Mouse (Mus musculus): ENCODE measurements at regions not wholly inside any gene's neighbourhood (a gene's known extent, or its start where the extent isn't known, plus 50 kb on each side); places are given as distances from the start of the nearest gene placed in this dataset.

DNA sequence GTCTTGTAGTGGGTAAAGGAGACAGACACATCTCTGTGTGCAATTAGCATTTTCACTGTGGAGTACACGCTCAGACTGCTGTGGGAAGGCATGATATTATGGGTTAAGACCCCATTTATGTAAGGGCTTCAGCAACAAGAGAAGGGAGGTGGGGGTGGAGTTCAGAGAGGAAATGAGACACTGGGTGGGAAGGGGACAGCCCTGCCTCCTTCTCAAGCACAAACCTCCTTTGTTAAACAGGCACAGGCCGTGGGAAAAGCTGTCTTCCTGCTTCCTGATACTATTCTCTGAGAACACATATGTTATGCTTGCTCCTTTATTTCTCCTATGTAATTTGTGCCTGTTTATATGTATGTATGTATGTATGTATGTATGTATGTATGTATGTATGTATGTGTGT, 237.4 kb upstream of the Cxcr4 start:
- H3K27ac ChIP-seq (ENCODE audit: low read depth), result no peak overlapping the region
- peaks cover 18% of the 10 kb centered on the region for H3K4me1 ChIP-seq (ENCODE audit: insufficient read depth)
- no peaks in the 10 kb centered on the region for H3K27me3 ChIP-seq (ENCODE audit: insufficient read depth, low read length)
- no peak for ATAC-seq
- no peaks in the 10 kb centered on the region for H3K9me3 ChIP-seq (ENCODE audit: low read length)
- no peak overlapping the region for H3K4me2 ChIP-seq (ENCODE audit: low read depth, low read length)
- H3K36me3 ChIP-seq (replicated peaks; ENCODE audit: insufficient read depth, low read length), result no peaks in the 10 kb centered on the region
- no peak for DNase-seq
- H3K4me3 ChIP-seq (ENCODE audit: low read depth, low read length), result no peak overlapping the region
- no peak overlapping the region for H3K9ac ChIP-seq (replicated peaks)
- TF ChIP-seq CTCF (IDR thresholded peaks at IDR 0.05; ENCODE audit: low read depth) (no peak), EP300 (IDR thresholded peaks at IDR 0.05; ENCODE audit: low read depth) (no peak)
- 45% methylated on average over 2 of the region's 2 CpGs for WGBS (ENCODE audit: insufficient replicate concordance)

DNA sequence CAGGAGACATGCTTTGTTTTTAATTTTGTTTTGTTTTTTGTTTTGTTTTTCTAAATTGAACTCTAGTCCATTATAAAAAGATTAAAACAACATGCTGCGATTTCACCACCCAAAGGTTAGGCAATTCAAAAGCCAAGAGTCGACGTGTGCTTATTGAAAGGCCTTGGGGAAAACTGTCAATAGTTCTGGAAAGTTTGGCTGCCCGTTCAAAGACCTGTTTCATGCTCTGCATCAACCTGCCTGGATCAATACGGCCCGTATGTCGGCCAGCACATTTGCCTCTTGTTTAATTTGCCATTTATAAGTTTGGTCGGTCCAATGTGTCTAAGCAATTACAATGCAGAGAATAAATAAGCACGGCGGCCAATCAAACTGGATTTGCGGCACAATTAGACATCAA, 234.3 kb upstream of the Cxcr4 start:
- Histone ChIP-seq H3K9me3 (ENCODE audit: low read length) (no peaks in the 10 kb centered on the region), H3K4me2 (ENCODE audit: low read depth, low read length) (no peak overlapping the region), H3K36me3 (replicated peaks; ENCODE audit: insufficient read depth, low read length) (no peaks in the 10 kb centered on the region), H3K9ac (replicated peaks) (no peak overlapping the region), H3K4me3 (ENCODE audit: low read depth, low read length) (no peak overlapping the region), H3K27me3 (ENCODE audit: insufficient read depth, low read length) (no peaks in the 10 kb centered on the region), H3K4me1 (ENCODE audit: insufficient read depth) (peaks cover 14% of the 10 kb centered on the region), H3K27ac (ENCODE audit: low read depth) (peak overlapping the region; percentile 65)
- TF ChIP-seq EP300 (IDR thresholded peaks at IDR 0.05; ENCODE audit: low read depth) (no peak), CTCF (IDR thresholded peaks at IDR 0.05; ENCODE audit: low read depth) (no peak)
- ATAC-seq (peak; percentile 66), DNase-seq (no peak)
- 75% methylated on average over 11 of the region's 11 CpGs for WGBS (ENCODE audit: insufficient replicate concordance)

- H3K36me3 ChIP-seq (replicated peaks; ENCODE audit: insufficient read depth, low read length), result no peaks in the 10 kb centered on the region
- no peak for ATAC-seq
- 37% methylated on average over 11 of the region's 11 CpGs for WGBS (ENCODE audit: insufficient replicate concordance)
- TF ChIP-seq CTCF (IDR thresholded peaks at IDR 0.05; ENCODE audit: low read depth) (no peak), EP300 (IDR thresholded peaks at IDR 0.05; ENCODE audit: low read depth) (no peak)
- no peak overlapping the region for H3K4me3 ChIP-seq (ENCODE audit: low read depth, low read length)
- no peak overlapping the region for H3K9ac ChIP-seq (replicated peaks)
- H3K9me3 ChIP-seq (ENCODE audit: low read length), result 0 out of 2 replicates have a peak, but pooled peaks cover 3% of the 10 kb centered on the region
- no peak overlapping the region for H3K4me2 ChIP-seq (ENCODE audit: low read depth, low read length)
- no peaks in the 10 kb centered on the region for H3K27me3 ChIP-seq (ENCODE audit: insufficient read depth, low read length)
- no peak overlapping the region for H3K27ac ChIP-seq (ENCODE audit: low read depth)
- H3K4me1 ChIP-seq (ENCODE audit: insufficient read depth), result peaks cover 14% of the 10 kb centered on the region
- DNase-seq, result no peak
These were observed 233.0 kb upstream of the Cxcr4 start for GRCm38 (mm10) chr1:128824916-128825683.

- DNase-seq (peak; percentile 79), ATAC-seq (peak; percentile 38; the same call in 1 of the 2 replicates)
- peaks cover 14% of the 10 kb centered on the region for H3K4me1 ChIP-seq (ENCODE audit: insufficient read depth)
- H3K27me3 ChIP-seq (ENCODE audit: insufficient read depth, low read length), result no peaks in the 10 kb centered on the region
- no peaks in the 10 kb centered on the region for H3K36me3 ChIP-seq (replicated peaks; ENCODE audit: insufficient read depth, low read length)
- TF ChIP-seq EP300 (IDR thresholded peaks at IDR 0.05; ENCODE audit: low read depth) (no peak), CTCF (IDR thresholded peaks at IDR 0.05; ENCODE audit: low read depth) (peak; percentile 87)
- H3K27ac ChIP-seq (ENCODE audit: low read depth), result no peak overlapping the region
- no peak overlapping the region for H3K4me3 ChIP-seq (ENCODE audit: low read depth, low read length)
- H3K9me3 ChIP-seq (ENCODE audit: low read length), result 0 out of 2 replicates have a peak, but pooled peaks cover 3% of the 10 kb centered on the region
- no peak overlapping the region for H3K9ac ChIP-seq (replicated peaks)
- 5% methylated on average over 8 of the region's 8 CpGs for whole genome bisulfite sequencing (ENCODE audit: insufficient replicate concordance)
- no peak overlapping the region for H3K4me2 ChIP-seq (ENCODE audit: low read depth, low read length)
These were observed 232.1 kb upstream of the Cxcr4 start for GRCm38 (mm10) chr1:128824235-128824634.

- no peak for TF ChIP-seq EP300 (IDR thresholded peaks at IDR 0.05; ENCODE audit: low read depth)
- TF ChIP-seq CTCF (IDR thresholded peaks at IDR 0.05; ENCODE audit: low read depth), result no peak
- H3K9ac ChIP-seq (replicated peaks), result no peak overlapping the region
- no peaks in the 10 kb centered on the region for H3K27me3 ChIP-seq (ENCODE audit: insufficient read depth, low read length)
- no peak overlapping the region for H3K4me2 ChIP-seq (ENCODE audit: low read depth, low read length)
- 73% methylated on average over 6 of the region's 6 CpGs for WGBS (ENCODE audit: insufficient replicate concordance)
- H3K4me3 ChIP-seq (ENCODE audit: low read depth, low read length), result no peak overlapping the region
- H3K36me3 ChIP-seq (replicated peaks; ENCODE audit: insufficient read depth, low read length), result no peaks in the 10 kb centered on the region
- no peak overlapping the region for H3K27ac ChIP-seq (ENCODE audit: low read depth)
- peaks cover 11% of the 10 kb centered on the region for H3K4me1 ChIP-seq (ENCODE audit: insufficient read depth)
- DNase-seq (no peak), ATAC-seq (no peak)
- H3K9me3 ChIP-seq (ENCODE audit: low read length), result 0 out of 2 replicates have a peak, but pooled peaks cover 3% of the 10 kb centered on the region
These were observed 229.9 kb upstream of the Cxcr4 start for GRCm38 (mm10) chr1:128821991-128822390.

GRCm38 (mm10) chr1:128820527-128820926, 228.4 kb upstream of the Cxcr4 start:
- no peak for TF ChIP-seq EP300 (IDR thresholded peaks at IDR 0.05; ENCODE audit: low read depth)
- TF ChIP-seq CTCF (IDR thresholded peaks at IDR 0.05; ENCODE audit: low read depth), result peak; percentile 35
- WGBS (ENCODE audit: insufficient replicate concordance), result 75% methylated on average over 1 of the region's 1 CpGs
- DNase-seq, result no peak

More at GRCm38 (mm10) chr1:128820527-128820926, 228.4 kb upstream of the Cxcr4 start:
- no peaks in the 10 kb centered on the region for H3K4me1 ChIP-seq (ENCODE audit: insufficient read depth)
- no peak overlapping the region for H3K4me3 ChIP-seq (ENCODE audit: low read depth, low read length)
- H3K9ac ChIP-seq (replicated peaks), result no peak overlapping the region
- 0 out of 2 replicates have a peak, but pooled peaks cover 3% of the 10 kb centered on the region for H3K9me3 ChIP-seq (ENCODE audit: low read length)
- H3K36me3 ChIP-seq (replicated peaks; ENCODE audit: insufficient read depth, low read length), result no peaks in the 10 kb centered on the region
- no peak overlapping the region for H3K27ac ChIP-seq (ENCODE audit: low read depth)
- no peak overlapping the region for H3K4me2 ChIP-seq (ENCODE audit: low read depth, low read length)
- no peaks in the 10 kb centered on the region for H3K27me3 ChIP-seq (ENCODE audit: insufficient read depth, low read length)
- no peak for ATAC-seq
